Mouse (Mus musculus) left cerebral cortex, adult 11 months (tissue): ENCODE measurements around the gene Neurod2.

Source experiments
- DNase-seq: peaks from one replicate; pipeline ENCODE4 v3.0.0; 2022; ENCODE audit warnings: low spot score

Neurod2 gene

GRCm38 (mm10) chr11:98329081-98329959 lies at the start of gene Neurod2:
Neurod2 (minus strand) TSS chr11:98329648.
- no peak for DNase-seq

GRCm38 (mm10) chr11:98377787-98378186 lies 48.3 kb upstream of the Neurod2 start:
- no peak for DNase-seq

GRCm38 (mm10) chr11:98376756-98377155 lies 47.3 kb upstream of the Neurod2 start:
- DNase-seq, result no peak

- no peak for DNase-seq
Observed at GRCm38 (mm10) chr11:98374266-98374665, 44.8 kb upstream of the Neurod2 start.

DNA sequence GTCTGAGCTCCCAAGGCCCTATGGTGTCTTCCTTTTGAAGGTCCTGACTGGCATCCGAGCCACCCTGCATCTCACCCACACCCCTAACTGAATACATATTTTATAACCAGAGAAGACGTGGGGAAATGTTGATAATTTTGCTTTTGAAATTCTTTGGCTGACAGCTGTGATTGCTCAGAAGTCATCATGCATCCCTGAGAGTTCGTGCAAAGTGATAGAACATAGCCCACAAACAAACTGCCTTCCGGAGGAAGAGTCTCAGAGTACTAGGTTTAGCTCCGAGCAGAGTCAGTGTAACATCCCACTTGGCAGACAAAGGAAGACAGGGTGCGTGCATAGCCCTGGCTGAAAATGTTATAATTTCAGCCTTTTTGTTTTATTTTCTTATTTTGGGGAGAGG lies 43.8 kb upstream of the Neurod2 start:
- no peak for DNase-seq

DNA sequence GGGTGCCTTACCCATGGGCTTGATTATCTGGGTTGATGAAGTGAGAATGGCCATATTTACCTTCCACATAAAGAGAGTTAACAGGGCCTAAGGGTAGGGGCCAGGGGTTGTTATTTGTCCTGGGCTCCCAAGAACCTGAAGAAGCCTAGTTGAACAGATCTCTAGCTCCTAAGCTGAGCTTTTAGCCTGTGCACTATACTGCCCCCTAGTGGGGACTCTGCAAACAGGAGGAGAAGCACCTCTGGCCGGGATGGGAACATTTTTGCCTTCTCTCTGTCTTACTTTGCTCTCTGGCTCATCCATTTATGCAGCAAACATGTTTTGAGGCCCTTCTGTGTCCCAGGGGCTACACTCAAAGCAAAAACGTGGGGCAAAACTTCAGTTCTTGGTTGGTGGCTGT lies 43.0 kb upstream of the Neurod2 start:
- no peak for DNase-seq

DNA sequence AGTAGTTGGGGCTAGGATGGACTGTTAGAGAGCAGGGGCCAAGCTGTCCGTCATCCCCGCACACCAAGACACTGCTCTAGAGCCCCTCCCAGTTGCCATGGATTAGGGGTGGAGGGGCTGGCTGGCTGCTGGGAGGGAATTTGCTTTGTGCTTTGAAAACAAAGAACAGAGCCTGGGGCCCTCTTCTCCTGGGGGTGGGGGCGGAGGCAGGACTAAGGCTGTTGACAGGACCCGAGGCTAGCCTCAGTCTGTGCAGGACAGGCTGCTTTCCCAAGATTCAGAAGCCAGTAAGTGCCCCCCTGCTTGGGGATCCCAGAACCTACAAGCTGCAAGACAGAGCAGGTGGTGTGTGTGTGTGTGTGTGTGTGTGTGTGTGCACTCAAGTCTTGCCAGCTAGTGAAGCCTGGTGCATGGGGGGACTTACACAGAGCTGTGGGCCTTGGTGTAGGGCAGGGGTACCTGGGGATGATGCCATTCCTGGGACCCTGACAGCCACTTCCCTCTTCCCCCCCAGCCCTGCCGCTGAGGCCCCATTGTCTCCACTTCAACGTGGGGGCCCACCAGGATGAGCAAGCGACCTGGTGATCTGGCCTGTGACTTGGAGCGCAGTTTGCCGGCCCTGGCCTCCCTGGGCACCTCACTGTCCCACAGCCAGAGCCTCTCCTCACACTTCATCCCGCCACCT lies 42.2 kb upstream of the Neurod2 start:
- no peak for DNase-seq

DNA sequence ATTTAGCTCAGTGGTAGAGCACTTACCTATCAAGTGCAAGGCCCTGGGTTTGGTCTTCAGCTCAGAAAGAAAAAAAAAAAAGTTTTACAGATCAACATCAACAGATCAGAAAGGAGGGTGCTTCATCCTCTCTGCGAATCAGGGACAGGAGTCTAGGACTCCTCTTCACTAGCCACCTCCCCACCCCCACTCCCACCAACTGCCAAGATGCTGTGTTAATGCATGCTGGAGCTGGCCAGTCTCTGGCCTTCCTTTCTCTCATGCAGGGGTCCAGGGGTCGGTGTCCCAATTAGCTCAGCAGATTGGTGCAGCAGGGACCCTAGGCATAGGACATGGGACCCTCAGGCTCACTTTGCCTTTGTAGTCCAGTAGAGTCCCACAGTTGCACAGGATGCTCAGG lies 41.1 kb upstream of the Neurod2 start:
- no peak for DNase-seq

- DNase-seq, result no peak
Observed at GRCm38 (mm10) chr11:98369337-98369736, 39.9 kb upstream of the Neurod2 start.

- no peak for DNase-seq
Observed at GRCm38 (mm10) chr11:98367863-98368186, 38.4 kb upstream of the Neurod2 start.

GRCm38 (mm10) chr11:98367171-98367862 lies 37.9 kb upstream of the Neurod2 start:
- DNase-seq, result no peak

DNA sequence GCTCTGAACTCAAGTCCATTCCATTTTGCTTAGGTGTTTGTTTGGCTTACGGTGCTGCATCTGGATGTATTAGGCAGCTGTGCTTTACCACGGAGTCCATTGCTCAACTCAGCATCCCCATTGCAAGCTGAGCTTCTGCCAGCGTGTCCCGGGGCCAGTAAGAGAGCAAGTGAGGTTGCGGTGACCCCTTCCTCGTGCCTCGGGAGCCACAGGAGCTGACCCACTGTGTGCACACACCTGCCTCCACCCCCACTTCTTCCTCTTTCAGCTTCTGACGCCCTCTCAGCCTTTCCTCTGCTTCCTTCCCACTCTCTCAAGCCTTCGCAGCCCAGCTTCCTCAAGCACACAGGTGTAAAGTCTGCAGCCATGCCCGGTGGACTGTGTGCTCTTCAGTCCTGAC lies 36.8 kb upstream of the Neurod2 start:
- DNase-seq, result no peak

GRCm38 (mm10) chr11:98364410-98364809 lies 35.0 kb upstream of the Neurod2 start:
- DNase-seq, result no peak

- DNase-seq, result no peak
Observed at GRCm38 (mm10) chr11:98363817-98364216, 34.4 kb upstream of the Neurod2 start.

- no peak for DNase-seq
Observed at GRCm38 (mm10) chr11:98360866-98361521, 31.5 kb upstream of the Neurod2 start.

- no peak for DNase-seq
Observed at GRCm38 (mm10) chr11:98358161-98359083, 29.0 kb upstream of the Neurod2 start, which contains the start of gene Stard3. Stard3 (plus strand) TSS chr11:98358368.

DNA sequence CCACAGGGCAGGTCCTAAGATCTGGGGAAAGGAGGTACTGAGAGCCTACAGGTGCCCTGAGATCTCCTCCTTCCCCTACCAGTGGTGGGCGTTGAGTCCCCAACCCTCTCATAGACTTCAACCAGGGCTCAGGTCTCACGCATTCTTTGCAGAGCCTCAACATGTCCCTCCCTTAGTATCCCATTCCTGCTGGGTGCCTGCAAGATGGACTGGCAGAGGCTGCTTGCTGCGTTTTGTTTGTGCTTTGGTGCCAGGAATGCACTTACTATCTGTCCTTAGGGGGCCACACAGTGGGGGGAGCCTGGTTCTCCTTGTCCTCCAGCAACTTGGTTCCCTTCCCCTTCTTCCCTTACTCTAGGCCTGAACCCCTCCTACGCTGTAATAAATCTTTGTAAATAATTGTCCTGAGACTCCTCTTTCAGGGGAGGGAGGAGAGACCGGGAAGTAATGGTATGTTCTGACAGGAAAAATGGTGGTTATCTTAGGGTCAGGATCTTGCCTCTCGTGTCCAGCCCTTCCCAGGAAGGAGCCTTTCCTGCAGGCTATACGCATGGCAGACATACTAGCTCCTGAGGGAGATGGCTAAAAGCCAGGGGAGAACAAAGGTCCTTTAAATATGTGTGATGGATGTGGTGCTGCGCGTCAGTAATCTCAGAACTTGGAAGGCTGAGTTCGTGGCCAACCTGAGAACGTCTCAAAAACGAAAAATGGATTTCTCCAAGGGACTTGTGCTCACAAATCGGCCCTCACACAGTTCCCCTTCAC lies 28.1 kb upstream of the Neurod2 start:
- DNase-seq, result no peak

DNA sequence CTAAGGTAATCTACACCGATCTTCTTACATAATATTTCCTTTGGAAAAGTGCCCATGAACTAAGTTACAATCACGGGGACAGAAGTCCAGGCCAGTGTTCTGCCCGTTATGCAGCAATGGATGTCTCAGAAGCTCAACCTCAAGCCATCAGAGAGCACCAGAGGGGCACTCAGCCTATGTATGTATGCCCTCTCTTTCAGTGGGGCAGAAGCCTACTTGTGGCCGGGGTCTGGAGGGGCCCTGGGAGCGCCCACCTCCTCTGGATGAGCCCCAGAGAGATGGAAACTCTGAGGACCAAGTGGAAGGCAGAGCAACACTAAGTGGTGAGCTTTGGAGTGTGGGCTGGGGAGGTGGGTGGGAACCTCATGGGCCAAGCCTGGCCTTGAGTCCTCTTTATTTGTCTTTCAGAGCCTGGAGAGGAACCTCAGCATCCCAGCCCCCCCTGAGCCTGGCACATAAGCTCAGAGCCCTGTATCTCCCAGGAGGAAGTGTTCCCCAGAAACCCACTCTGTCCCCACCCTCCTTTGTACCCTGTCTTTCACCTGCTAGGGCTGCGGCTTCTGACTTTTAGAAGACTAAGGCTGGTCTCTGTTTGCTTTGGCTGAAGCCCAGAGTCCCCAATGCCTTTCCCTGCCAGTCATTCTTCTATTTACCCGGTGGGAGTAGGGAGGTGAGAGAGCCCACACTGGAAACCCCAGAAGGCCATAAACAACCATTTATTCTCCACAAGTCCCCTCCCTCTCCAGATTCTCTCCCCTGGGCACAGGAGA lies 27.4 kb upstream of the Neurod2 start:
- DNase-seq, result no peak

DNA sequence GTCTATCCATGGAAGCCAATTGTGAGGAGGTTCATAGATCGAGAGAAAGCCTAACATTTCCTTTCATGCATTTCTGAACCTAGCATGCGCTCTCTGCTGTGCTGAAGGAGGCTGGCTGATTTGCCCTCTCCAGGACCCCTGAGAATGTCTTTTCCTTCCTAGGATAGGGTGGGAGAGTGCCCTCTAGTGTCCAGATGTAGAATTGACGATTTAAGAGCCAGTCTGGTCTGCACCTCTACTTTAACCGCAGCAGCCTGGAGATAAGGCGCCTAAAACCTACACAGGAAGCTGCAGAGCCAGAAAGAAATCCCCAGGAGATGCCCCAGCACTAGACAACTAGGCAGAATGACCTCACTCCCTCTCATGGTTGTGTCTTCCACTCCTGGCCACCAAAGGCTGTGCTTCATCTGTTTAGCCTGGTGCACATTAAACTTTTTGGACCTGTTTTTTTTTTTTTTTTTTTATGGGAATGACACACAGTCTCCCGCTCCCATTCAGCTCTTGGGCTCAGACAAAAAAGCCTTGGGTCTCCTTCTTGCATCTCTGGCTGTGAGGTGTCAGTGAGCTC lies 26.4 kb upstream of the Neurod2 start:
- no peak for DNase-seq
